Mouse (Mus musculus) heart, adult 8-10 months (tissue): ENCODE results near the gene Gm867. TPM values are rescaled to one million over a fixed set of nuclear protein-coding genes. Genes with fewer than 3 reads are reported as not detected.

Experiments used
- DNase-seq: peaks from one replicate; pipeline ENCODE4 v3.0.0; 2022; ENCODE audit warnings: low spot score
- total RNA-seq, 4 experiments: library from RNA; stranded (reverse); gene quantifications; 2 replicates each; pipeline ENCODE4 v1.2.4; 2022

The Gm867 gene
- total RNA-seq, 4 experiments from 2014 or later = not detected

DNA sequence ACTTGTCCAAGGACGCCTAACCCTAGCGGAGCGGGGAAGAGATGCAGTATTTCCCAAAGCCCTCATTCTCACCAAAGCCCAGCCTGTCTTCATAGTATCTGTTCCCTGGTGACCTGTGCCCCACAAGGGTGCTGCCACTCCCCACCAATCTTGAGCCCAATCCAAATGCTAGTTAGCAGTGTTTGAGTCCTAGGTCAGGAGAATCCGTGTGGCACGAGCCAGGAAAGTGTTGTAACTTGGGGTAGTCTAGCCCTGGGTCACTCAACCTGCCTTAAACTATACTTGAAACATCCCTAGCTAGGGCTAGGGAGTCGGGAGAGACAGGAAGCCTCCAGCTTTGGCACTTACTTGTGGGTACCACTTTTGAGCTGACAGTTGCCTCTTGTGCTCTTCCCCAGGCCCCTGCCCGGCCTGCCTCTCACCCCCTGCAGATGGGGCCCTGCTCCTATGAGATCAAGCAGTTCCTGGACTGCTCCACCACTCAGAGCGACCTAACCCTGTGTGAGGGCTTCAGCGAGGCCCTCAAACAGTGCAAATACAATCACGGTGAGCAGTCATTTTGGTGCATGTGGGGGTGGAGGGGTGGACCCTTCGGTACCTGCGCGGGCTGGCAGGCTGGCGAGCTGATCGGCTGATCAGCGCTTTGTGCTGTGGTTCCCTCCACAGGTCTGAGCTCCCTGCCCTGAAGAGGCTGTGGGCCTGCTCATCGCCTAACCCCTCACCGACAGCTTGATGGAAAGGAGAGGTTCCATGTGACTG, 3.4 kb downstream of the Gm867 start:
- no peak for DNase-seq

DNA sequence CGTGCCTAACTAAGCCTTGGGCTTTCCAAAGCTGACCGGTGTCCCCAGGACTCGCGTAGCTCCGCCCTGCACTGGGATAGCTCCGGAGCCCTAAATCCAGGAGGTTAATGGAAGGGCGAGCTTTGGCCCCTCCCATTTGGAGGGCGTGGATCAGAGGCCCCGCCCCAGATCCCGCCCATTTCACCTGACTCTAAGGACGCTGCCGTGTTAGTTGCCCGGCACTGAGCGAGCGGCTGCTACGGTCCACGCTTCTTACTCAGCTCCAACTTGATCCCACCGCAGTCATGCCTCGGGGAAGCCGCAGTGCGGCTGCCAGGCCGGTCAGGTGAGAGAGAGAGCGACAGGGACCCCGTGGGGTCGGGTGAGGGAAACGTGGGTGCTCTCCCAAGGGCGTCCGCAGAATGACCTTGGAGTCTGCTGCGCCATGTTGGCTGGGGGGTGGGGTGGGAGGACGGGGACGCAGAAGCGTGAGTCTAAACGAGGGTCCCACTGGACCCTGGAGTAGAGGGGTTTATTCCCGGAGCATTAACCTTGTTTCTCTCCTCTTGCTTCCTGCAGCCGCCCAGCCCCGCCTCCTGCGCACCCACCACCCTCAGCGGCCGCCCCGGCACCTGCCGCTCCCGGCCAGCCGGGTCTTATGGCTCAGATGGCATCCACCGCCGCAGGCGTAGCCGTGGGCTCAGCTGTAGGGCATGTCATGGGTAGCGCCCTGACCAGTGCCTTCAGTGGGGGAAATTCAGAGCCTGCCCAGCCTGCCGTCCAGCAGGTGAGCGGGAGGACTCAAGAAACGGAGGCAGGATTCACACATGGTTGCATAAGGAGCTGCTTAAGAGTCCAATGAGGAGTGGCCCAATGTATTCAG, 4.6 kb downstream of the Gm867 start, which contains the start of gene Mmp11:
TSS of gene Mmp11 (minus strand) at position 817 of the 862 bp plus-strand sequence.
- DNase-seq = no peak

DNA sequence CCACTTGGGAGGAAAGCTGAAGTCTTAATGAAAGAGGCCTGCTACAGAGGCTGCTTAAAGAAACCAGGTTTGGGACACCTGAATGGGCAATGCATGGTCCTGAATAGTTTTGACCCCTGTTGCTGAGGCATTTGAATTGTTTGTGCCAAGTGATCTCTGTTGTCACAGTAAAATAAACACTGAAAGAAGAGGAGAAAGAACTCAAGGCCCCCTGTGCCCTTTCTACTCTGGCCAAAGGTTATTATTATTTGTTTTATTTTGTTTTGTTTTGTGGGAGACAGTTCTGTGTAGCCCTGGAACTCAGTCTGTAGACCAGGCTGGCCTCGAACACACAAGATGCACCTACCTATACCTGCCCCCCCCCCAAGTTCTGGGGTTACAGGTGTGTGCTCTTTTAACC, 5.5 kb downstream of the Gm867 start:
- no peak for DNase-seq

DNA sequence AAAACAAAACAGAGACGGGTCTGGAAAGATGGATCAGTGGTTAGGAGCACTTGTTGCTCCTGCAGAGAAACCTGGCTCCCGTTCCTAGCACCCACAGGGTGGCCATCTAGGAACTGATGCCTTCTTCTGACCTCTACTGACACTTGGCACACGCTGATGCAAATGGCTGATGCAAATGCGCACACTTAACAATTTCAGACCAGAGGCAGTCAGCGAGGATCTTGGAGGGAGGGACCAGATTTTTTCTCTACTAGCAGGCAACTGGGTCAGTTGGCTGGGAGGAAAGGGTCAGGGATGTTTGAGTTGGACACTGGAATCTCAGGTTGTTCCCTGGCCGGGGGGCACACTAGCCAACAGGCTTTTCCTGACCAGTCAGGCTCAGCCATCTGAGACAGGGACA, 7.6 kb downstream of the Gm867 start, which contains the start of gene Chchd10:
TSS of gene Chchd10 (plus strand) at position 240 of the 400 bp plus-strand sequence.
- no peak for DNase-seq

DNA sequence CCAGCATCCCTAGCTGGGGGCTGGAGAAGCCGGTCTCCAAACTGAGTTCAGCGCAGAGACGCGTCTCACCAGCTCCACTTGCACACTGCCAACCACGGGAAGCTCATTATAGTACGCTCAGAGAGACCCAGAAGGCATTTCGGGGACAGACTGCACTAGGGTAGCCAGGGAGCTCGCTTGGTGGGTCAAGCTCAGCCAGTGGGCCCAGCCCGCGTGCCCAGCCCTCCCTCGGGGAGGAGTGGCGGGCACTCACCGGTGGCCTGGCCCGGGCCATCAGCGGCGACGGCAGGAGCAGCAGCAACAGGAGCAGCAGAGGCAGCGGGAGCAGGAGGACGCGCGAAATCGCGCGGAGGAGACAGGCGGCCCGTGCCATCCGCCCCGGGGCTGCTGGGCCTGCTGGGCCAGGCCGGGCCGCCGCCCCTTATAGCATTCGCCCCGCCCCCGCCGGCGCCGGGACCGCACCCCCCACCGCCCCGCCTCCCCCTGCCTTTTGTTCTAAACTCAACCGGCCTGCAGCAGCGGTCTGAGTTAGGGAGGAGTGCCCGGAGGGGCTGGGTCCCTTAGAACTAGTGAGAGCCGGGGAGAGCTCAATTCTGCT, 8.3 kb downstream of the Gm867 start:
- DNase-seq = no peak

DNA sequence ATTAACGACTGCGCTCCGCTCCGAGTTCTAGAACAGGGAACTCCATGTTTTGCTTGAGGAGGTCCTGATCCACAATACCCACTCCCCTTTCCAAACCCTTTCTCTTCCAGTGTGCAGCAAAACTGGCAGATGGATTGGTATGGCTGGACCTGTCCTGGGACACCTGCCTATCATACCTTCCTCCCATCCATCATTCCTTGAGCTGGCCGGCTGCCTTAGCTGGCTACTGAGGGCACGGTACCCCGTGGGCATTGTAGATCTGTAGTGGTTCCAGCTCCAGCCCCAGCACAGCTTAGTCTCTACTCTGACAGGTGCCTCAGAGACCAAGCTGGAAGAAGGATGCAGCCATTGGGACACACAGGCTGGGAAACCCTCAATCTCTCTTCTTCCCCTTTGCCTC, 9.2 kb downstream of the Gm867 start:
- no peak for DNase-seq

DNA sequence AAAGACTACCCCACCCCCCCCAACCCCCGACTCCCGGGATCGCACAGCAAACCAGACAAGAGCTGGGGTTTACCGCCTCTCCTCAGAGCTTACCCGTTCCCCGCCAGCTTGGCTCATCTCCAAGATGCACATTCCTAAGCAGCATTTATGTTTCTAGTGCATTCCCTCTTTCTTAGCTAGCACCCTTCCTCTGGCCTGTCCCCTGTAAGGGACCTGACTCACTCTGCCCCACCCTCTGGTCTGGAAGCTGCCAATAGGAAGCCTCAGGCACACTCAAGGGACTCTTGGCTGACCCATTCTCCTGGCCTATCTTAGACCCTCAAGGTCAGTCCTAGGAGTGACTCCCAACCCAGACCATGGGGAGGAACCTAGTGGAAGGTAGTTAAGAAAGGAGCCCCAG, 10.2 kb downstream of the Gm867 start:
- DNase-seq = no peak

DNA sequence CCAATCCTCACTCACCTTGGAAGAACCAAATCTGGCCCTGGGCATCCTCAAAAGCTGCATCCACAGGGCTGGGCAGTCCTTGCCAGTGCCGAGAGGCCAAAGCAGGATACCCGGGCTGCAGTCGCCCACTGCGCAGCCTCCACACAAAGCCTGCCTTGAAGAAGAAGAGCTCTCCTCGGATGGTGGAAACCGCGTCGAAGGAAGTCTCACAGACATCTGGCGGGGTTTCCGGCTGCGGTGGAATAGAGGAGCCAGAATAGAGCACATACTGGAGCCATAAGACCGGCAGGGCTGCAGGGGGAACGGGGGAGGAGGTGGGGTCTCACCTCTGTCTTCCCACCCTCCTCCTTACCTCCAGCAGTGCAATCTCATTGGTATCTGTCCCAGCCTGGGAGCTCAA, 14.1 kb downstream of the Gm867 start:
- DNase-seq = no peak

DNA sequence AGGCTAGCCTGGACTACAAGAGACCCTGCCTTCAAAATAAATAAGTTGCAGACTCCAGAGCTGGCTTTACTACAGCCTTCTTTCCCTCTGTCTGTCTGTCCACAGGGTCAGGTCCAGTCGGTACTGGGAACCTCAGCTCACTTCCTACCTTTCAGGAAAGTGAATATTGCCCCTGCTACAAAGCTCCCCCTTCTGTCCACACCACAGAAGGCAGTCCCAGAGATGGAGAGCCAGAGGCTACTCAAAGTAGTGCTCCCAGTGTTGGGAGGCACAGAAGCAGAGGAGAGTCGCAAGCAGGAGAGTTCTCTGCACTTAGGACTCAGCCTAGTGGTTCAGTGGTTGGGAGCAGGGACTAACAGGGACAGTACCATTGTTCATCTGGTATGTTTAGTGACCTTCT, 16.1 kb downstream of the Gm867 start:
- DNase-seq = no peak

DNA sequence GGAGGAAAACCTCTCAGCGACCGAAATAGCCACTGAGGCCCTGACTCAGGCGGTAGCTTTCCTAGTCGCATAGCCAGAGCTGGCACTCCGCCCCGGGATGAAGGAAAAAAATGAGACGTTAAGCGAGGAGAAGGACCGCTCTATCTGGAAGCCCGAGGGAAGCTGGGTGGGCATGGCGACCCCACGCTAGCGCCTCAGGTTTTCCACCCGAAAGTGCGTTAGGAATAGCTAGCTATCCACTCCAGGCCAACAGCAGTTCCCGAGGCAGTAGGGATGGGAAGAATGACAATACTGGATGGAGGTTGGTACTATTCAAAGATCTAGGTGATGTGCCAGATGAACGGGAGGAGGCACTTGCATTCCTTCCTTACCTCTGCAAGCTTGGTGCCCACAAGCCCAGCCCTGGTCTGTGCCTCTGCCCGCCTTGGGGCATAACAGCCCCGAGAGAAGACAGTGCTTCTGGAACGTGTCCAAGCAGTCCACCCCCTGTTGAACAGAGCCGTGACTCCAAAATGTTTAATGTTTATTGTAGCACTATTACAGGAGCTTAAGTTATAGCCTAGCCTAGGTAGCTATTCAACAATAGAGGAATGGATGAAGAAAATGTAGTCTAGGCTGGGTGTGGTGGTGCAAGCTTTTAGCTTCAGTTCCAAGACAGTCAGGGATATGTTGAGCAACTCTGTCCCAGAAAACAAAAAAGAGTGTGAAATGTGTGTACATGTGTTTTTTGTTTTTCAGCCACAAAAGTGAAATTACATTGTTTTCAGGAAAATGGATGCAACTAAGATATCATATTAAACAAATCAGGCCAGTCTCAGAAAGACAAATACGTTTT, 18.5 kb downstream of the Gm867 start:
- DNase-seq = no peak

DNA sequence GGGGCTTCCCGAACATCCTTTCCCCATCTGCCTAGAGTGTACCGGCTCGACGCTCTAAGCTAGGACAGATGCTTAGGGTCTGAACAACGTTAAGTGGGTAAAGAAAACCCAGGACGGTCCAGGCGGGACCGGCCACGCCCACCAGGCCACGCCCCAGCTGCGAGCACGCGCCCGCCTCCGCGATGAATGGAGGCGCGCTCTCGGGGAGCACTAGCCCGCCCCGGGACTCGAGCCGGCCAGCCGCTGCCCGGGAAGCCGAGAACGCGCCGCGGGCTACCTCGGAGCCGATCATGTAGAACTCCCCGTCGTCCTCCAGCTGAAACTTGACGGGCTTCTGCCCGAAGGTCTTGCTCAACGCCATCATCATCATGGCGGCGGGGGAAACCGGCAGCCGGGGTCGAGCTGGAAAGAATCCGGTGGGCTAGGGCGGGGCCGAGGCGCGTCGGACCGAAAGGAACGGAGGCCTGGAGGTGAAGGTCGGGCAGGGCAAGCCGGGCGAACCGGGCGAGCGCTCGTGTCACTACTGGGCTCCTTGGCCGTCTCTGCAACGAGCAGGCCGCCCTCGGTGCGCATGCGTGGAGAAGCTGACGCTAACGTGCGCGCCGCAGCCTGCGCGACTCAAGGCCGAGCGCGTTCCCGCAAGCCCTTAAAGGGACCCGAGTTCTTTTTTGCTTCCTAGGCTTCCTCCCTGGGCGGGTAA, 19.3 kb downstream of the Gm867 start, which contains the start of gene Smarcb1:
TSS of gene Smarcb1 (minus strand) at position 592 of the 700 bp plus-strand sequence.
- peak; percentile 96 for DNase-seq

DNA sequence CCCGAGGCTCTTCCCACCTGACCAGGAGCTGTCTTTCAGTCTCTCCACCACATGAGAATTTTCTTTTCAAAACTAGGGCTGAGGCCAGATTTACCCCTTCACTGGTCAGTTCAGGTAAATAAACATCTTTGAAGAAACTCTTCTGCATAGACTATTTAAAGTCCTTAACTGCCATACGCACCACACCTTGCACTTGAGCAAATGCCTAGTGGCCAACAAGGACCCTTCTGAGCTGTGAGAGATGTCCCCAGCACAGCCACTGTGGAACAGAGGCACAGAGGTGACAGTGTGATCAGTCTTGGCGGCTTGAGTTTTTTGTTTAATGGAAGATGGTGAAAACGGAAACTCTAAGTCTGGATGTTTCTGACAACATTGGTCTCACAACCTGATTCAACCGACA, 21.4 kb downstream of the Gm867 start:
- DNase-seq = no peak

DNA sequence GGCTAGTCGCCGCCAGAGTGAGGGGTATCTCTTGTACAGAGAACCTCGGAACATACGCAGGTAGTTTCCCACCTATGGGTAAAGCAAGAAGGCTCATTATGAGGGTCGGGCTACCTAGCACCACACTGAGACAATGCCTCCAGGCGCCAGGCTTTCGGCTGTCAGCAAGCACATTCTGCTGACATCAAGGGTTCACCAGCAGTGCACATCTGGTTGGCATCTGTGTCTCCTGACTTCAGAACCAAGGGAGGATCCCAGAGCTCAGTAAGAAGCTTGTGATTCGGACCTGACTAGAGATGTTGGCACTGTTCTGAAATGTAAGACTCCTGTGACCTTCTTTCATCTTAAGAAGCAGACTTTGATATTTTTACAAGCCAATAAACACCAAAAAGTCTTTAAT, 23.6 kb downstream of the Gm867 start:
- DNase-seq = no peak

DNA sequence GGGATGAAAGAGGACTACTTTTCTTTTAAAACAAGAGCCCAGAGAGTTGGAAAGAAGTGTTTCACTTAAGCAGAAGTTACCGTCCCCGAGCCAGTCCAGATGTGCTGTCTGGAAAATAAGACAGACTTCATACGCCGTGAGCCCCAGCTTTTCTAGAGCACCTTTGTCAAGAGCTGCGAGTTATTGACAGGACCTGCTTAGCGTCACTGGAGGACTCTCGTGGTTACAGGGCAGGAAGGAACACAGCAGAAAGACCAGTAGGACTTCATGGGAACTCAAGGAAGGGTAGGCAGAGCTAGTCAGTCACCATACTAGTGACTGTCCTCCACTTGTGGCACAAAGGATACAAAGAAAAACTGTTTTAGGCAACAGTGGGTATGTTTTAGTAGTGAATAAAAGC, 24.9 kb downstream of the Gm867 start:
- no peak for DNase-seq

DNA sequence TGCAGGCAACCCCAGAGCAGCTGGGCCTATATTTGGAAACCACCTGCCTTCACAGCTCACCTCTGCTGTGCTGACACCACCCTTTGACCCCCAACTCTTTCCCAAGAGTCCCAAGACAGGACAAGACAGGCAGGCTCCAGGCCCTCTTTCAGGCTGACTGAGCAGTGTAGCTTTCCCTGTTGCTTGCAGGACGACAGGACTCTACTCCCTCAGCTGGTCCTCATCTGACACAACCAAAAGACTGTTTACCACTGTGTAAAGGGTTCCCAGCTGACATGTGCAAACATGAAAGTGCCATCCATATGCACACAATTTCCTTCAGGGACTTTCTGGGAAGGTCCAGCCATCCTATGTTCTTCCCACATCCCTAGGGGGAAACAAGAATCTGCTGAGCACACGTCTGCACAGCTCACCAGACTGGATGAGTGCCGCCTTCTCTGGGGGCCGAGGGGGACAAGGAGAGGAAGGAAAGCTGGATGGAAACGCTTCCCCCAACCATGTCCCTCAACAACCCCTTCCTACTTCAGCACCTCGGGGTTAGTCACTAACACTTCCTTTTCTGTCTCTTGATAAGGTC, 27.4 kb downstream of the Gm867 start:
- DNase-seq = no peak

DNA sequence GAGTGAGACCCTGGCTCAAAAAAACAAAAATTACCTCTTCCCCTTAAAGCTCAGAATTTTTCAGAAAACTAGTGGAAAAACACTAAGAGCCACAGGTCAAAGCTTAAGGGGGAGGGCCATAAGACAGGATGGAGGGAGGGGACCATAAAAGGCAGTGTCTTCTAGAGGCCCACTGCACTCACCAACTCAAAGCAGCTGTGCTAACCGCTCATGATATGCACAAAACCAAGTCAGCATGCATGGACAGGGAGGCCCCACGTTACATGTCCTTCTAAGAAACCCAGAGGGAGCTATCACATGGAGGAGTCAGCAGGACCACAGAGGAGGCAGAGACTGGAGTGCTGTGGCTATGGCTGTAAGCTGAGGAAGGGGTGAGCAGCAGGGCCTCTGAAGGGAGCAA, 29.8 kb downstream of the Gm867 start:
- DNase-seq = no peak

DNA sequence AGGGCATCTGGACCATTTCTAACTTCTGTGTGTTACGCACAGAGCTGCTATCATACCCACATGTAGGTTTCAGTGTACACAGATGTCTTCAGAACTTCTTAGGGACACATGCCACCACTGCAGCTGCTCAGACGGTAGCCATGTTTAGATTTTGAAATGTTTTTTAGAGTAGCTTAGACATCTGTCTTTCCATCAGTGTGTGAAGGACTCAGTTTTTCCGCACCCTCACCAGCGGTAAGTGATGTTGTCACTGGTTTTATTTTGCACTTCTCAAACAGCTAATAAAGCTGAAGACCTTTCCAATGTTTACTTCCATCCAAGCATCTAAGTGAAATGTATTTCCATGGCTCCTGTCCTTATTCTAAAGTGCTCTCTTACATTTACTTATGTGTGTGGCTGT, 33.6 kb downstream of the Gm867 start:
- DNase-seq = no peak

DNA sequence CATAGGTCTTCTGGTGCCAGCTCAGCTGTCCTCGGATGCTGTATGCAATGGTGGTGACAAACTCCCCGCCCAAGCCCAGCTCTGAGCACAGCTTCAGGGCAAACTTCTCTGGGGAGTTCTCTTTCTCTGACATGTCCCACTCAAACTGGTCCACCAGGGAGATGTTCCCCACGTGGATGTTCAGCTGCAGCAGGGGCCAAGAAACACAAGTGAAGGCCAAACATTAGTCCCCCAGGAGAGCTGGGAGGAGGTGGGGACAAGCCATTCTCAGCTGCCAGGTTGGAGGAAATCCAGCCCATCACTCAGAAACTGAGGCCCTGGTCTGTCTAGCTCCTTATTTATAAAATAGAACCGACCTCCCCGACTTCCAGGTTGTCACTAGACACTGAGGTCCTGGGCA, 36.1 kb downstream of the Gm867 start:
- no peak for DNase-seq

DNA sequence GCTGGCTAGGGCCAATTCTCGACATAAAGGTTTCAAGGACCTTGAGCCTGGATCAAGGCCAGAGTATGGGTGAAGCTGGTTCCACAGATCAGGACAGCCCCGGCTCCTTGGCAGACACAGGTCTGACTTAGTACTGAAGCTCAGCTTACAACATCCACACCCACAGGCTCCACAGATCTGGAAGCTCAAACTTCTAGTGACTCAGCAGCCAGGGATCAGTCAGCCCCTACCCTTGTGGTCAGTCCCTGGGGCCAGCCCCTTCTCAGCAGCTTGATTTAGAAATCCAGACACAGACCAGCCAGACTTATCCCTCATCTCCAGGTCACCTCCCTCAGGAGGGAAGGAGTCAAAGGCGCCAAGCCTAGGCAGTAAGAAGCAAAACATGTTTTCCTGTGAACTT, 41.6 kb downstream of the Gm867 start:
- peak; percentile 76 for DNase-seq

DNA sequence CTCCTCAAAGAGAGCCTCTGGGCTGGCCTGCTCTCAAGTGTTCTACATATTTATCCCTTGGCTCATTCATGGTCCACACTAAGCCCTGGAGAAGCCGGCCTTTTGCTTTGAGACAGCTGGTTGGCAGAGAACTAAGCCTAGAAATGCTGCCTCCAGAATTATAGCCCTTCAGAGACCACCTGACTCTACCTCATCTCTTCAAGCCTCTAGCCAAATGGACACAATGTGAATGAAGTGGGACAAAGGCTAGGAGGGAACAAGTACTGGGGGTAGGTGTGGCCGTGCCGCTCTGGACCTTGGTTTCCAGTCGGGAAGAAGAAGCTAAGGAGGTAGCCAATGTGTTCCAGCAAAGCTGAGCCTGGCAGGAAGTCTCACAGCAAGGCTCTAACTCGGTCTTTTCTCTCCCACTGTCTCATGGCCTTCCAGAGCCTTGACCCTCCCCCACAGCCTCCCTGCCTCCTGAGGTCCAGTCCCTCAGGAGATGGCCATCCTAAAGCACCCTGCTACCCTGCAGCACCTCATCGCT, 42.4 kb downstream of the Gm867 start:
- DNase-seq = no peak
